Mouse (Mus musculus): ENCODE measurements around the gene Txnl4b.

DNA sequence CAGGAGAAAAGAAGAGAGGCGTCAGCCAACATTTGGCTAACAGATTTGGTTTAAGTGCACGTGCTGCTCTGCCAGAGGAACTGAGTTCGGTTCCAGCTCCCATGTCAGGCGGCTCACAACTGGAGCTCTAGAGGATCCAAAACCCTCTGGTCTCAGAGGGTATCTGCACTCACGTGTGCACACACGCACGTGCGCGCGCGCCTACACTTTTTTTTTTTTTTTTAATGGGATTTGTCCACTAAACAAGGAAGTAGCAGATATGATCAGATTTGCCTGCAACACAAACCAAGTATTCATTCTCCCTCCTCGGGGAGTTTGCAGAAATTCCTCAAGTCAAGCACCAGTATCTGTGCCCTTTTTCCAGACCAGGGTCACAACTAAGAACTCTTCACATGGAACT is 42.0 kb downstream of the Txnl4b start:
- TF ChIP-seq POLR2A (IDR thresholded peaks at IDR 0.05; ENCODE audit: extremely low read depth, insufficient read depth, low read length) (no peak), CTCF (IDR thresholded peaks at IDR 0.05; ENCODE audit: low read depth, low read length) (no peak)
